Mouse (Mus musculus) olfactory bulb, adult 2 months (tissue): ENCODE measurements around the gene Kmt2a.

ENCODE experiments used
- CTCF ChIP-seq: fragments of 200-500 bp; IDR thresholded peaks from 2 replicates; pipeline ENCODE4 v1.5.1; 2012; ENCODE audit warnings: low read depth, mild to moderate bottlenecking, low read length, moderate library complexity; ENCODE audit not compliant: insufficient read depth
- POLR2A ChIP-seq: fragments of 200-500 bp; IDR thresholded peaks from 2 replicates; pipeline ENCODE4 v1.6.1; 2012; ENCODE audit warnings: mild to moderate bottlenecking, low read depth, low read length, moderate library complexity; ENCODE audit not compliant: insufficient read depth

DNA sequence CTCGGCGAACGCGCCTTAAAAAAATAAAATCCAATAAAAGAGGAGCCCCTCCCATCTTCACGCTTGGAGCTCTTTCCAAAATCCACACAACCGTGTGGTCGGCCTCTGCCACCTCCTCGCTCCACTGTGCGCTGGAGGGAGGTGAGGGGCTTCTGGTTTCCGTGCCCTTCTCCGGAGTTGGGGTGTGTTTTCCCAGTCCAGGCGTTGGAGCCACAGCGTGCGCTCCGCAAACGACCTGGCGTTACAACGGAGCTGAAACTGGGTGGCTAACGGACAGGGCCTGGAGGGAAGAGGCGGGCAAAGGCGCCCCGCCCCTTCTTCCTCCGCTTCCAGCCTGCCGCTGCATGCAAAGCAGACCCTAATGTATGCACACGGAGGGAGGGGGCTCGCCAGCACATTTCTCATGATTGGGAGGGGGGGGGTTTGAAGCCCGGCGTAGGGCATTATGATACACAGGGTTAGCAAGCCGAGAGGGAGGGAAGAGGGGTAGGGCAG, 892 bp upstream of the Kmt2a start:
- TF ChIP-seq CTCF (no peak), POLR2A (peak; percentile 13)
